Mouse (Mus musculus): Measurements from ENCODE around the gene Blnk. TPM values are rescaled to one million over a fixed set of nuclear protein-coding genes. Genes with fewer than 3 reads are reported as not detected.
A peak's percentile ranks its signal among the peaks of the same experiment; 100 is the strongest.

Gene Blnk
- total RNA-seq, 2 experiments from 2014 or later: 5.5 to 6.6 TPM

DNA sequence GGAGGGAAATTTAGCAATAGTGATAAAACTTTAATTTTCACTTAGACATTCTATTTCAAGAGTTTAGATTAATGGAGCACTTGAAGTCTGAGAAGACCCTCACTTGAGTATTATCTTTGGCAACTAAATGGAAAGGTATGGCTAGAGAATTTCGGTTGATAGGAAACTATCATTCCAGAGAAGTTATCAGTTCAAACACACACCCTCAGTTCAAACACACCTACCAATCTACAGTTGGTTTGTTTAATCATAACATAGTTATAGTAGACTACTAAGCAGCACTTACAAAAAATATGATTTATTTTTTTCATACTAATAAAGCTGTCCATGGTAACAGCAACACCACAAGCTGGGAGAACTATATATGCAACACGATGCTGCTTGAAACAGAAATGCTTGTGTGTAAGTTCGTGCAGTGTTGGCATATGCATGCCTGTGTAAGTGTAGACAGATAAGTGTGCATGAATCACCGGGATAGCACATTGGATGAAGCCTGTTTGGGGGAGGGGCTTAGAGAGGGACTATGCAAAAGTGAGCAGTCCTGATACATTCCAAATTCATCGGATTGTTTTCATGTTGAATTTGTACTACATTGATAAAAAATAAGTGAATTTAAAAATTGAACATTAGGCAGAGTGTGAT is 22.9 kb downstream of the Blnk start:
- no peak for DNase-seq (ENCODE audit: extremely low spot score in 1 of 2, low spot score in 1 of 2)

DNA sequence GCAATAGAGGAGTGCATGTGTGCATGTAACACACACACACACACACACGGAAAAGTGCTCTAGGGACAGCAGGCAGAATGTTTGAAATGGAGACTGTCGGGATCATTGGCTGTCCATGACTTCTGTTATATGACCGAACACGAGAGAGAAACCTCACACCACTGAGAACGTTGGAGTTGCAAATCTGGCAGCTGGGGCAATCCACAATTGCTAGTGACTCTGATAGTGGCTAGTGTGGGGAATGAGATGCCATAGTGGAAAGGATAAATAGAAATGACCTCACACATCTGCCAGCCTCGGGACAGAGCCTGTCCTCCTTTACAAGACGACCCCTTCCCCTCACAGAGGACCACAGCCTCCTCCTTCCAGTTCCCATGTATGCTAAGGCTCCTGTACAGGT is 23.6 kb downstream of the Blnk start:
- DNase-seq (ENCODE audit: extremely low spot score in 1 of 2, low spot score in 1 of 2): no peak

DNA sequence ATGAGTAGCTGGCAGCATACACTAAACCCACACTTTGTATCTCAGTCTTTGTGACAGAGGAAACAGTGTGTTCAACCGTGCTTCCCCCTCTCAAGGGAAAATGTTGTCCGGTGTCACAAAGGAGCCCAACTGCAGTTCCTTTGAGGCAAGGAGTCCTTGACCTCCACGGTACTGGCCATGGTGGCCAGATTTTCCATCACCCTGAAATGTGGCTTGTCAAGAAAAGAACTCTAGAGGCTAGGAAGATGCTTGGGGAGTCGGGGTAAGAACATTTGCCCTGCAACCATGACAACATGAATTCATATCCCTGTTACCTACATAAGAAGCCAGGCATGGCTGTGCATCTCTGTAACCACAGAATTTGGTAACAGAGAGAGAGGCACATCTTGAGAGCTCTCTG is 24.0 kb downstream of the Blnk start:
- no peak for DNase-seq (ENCODE audit: extremely low spot score in 1 of 2, low spot score in 1 of 2)

DNA sequence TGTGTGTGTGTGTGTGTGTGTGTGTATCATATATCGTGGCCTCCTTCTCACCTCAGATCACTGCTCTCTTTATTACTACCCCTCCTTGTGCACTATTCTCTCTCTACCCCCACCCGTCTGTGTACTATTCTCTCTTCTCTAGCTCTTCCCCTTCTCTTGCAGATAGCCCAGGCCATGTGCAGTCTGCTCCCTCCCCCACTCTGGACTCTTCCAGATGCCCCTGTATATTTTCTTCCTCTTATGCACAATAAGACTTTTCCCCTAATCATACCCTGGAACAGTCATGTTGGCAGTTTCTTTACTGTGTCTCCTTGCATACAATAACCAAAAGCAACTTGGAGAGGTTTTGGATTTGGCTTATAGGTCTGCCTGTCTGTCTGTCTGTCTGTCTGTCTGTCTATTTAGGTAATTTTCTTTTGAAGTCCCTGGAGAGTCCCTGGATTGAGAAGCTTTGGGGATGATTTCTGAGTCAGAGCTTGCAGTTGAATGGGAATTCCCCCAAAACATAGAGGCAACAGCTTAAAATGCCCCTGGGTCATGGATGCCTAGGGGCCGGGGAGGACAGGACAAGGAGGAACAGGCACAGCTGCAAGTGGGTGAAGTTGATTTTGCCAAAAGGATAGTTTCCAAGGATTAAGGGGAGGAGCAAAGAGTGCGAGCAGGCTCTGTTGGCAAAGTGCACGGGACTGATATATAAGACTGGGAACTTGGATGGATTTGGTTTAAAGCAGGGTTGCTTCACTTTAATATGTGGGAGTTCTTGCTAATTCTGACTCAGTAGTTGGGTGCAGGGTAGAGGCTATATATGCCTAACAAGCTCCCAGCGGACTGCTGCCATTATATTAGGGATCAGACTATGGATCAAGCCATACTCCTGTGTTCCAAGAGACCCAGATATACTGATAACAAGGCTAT is 29.1 kb downstream of the Blnk start:
- no peak for DNase-seq (ENCODE audit: extremely low spot score in 1 of 2, low spot score in 1 of 2)

DNA sequence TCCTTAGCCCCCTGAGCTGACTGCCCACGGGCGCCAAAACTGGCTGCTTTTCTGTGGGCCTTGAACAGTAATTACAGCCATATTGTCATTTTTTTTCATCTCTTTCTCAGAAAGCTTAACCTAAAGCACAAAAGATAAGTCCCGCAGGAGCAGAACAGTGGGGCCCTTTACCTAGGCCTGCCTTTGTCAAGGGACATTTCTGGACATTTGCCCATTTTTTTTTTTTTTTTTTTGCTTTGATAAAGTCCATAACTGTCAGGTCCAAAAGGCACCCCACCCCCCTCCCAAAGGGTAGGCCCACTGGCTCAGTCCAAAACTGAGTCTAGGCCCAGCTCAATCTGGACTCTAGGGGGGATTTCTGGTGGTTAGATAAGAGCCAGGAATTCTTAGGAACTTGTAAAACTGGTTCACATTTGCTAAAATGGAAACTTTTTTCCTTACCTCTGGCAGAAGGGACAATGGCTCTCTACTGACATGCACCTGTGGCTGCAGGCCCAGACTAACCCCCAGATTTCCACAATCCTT is 29.9 kb downstream of the Blnk start:
- no peak for DNase-seq (ENCODE audit: extremely low spot score in 1 of 2, low spot score in 1 of 2)

DNA sequence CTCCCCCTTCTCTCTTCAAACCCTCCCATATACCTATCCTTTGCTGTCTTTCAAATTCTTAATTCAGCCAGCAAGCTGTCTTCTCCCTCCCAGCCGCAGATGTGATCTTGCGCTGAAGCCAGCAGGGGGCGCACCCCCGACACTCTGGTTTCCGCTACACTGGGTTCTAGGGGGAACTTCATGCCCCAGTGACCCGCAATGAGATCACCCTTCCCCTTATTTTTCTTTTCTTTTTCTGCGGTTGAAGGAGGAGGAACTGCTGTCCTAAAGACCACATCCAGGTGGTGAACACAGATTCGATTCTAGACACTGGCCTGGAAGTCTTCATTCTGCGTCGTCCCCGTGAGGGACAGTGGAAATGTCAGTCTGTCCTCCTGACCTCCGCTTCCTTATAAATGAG is 31.3 kb downstream of the Blnk start:
- DNase-seq (ENCODE audit: extremely low spot score in 1 of 2, low spot score in 1 of 2): peak; percentile 44 to 71

DNA sequence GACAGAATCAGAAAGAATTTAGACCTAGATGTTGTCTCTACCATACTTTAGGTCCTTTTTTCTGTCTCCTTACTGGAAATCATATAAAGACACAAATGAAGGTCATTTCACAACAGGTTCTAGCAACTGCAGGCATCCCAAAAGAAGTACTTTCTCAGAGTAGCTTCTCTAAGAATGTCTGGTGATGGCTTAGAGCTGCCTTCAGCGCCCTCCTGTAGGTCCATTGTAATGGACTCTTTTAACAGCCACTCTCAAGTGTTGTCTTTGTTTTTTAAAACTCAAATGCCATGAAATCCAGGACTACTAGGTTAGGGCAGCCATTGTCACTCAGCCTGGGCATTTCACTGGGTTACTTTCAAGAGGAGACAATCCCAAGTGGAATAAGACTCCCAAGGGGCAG is 35.4 kb downstream of the Blnk start:
- DNase-seq (ENCODE audit: extremely low spot score in 1 of 2, low spot score in 1 of 2): no peak

DNA sequence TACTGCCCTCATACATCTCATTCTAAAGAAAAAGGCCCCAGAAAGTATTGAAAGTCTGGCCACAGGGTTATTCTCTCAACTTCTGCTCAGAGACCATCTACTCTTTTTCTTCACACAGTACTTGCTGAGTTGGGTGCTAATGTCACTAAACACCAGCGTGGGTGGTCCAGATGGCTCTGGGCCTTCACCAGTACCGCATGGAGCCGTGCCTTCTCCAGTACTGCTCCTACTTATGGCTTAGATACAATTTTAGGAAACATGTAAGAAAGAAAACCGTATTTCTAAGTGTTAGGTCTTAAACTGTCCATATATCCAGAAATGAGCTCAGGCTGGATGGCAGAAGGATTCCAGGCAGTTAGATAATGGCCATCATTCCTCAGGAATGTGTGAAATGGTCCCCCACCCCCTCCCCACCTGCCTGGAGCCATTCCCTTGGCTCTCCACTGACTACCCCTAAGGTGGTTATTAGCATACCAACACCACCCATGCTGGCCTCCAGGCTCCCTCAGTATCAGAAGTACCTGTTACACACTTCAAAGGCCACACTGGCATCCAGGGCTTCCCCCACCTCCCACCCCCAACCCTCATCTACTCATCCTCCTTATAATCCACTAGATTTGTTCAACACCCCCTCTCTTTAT is 47.3 kb downstream of the Blnk start:
- DNase-seq (ENCODE audit: extremely low spot score in 1 of 2, low spot score in 1 of 2): no peak

DNA sequence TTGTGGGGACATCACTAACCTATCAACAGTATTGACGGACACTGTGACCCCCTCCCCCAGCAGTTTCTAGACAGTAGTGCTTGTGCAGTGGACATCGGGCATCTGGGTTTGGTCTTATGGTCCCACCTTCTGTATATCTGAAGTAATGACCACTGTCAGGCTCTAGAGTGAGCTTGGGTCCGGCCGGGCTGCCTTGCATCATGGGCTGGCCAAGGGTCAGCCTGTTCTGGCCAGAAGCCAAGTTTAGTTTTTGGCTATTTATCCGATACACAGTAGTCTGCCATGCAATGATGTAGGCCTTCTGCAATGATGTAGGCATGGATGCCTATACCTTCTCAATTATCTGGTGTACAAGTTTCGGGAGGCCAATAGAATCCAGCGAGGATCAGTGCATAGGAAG is 50.8 kb downstream of the Blnk start:
- no peak for DNase-seq (ENCODE audit: extremely low spot score in 1 of 2, low spot score in 1 of 2)

DNA sequence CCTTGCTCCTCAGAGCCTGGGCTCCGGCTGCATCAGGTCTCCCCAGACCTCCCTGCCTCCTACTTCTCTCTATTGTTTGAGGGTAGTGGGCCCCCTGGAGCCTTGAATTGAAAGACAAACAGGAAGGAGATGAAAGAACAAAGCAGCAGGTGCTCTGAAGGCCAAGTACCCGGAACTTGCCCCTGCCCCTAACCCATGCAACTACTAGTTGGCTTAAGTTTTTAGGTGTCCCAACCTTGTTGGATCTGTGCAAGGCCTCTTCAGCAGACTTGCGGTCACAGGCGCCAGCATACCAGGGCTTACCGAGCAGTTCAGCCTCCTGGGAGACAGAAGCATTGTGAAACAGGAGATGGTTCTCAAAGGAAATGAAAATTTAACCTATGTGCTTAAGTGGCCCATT is 58.3 kb downstream of the Blnk start:
- no peak for DNase-seq (ENCODE audit: extremely low spot score in 1 of 2, low spot score in 1 of 2)

DNA sequence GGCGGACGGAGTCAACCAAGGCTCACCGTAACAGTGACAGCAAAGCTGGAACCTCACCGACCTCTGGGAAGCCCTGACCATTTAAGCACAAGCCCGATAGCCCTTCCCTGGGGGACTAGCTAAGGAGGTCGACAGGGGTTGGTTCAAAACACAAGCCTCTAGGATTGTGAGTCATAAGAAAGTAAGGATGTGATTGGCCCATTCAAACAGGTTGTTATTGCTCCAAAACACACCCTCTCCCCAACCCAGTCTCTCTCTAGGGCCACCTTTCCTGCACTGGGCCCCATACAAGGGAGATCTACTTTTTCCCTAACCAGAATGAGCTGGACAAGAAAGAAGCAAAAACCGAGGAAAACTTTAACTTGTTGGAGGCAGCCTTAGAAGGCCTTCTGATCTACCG is 59.0 kb downstream of the Blnk start:
- no peak for DNase-seq (ENCODE audit: extremely low spot score in 1 of 2, low spot score in 1 of 2)

DNA sequence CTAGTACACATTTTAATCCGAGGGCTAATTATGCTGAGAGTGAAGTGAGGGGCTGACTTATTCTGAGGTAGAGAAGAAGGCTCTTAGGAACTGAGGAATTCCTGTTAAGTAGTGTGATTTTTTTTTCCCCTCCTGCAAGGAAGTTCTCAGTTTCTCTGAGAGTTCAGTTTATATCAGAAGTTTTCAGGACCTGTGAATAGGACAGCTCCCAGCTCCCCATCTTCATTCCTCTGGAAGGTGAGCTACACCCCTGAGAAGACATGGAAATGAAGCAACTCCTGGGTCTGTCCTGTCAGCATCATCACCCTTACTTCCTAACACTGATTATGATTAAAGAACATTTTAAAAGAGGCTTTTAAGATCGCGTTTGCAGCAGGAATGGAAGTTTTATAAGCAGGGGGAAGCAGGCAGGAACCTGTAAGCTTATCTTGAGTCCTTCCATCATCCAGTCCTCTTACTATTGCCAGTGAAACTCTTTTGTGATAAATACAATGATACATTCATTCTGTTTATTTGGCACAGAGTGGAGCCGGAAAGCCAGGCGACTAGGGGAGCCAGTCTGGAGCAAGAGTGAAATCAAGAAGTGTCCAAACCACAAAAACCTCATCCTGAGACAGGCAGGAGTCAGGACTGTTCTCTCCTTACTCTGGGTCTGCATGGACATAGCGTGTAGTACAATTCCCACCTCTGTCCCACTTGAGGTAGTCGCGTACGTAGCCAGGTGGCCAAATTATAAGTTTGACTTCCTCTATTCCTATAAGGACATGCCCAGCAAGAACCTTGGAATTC is 62.6 kb downstream of the Blnk start:
- DNase-seq (ENCODE audit: extremely low spot score in 1 of 2, low spot score in 1 of 2): no peak

DNA sequence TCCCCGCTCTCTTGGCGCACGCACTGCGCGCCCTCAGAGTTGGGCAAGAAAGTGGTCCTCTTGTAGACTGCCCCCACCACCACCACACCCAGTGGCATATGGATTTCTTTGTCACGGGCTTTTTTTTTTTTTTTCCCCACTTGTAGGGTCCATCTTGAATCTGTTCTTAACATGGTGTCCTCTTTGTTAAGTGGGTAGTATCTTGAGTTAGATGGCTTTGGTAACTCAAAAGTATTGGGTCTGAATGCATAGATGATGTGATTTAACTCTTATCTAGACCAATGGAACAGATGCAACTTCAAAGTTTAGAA is 99.0 kb downstream of the Blnk start:
- no peak for DNase-seq (ENCODE audit: extremely low spot score in 1 of 2, low spot score in 1 of 2)

DNA sequence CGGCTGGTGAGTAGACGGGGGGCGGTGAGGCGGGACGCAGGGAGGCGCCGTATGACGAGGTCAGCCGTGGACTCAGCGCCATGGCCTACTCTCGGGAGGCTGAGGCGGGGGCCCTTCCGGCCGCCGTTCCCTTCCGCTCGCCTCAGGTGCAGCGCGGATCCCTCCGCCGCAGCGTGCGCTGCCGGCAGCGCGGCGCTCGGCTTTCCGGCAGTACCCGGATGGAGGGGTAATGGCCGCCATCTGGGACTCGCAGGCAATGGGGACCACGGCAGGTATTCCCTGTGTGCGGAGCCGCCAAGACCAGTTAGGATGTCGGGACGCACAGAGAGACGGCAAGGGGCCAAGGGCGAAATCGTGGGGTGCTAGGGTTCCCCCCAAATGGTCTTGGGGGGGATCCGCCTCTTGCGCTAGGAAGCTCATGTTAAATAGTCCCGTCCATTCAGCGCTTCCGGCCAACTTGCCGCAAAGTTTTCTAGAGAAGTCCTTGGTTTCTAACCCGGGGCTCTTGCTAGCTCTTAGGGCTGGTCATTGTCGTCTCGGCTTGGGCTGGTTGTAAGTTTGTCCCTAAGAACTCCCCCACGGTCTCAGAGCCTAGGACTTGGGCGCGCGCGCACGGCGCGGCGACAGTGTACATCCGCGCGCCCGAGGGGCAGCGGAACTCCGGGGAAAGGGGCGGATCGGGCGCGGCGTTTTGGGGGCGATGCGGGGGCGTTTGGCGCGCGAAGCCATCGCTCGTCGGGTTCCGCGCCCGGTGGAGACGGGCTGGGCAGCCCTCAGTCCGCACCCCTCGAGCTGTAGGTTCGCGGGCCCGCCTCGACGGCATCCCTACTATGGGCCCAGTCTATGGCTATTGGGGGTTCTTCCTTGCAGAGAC is 99.6 kb downstream of the Blnk start, which contains the start of gene Zfp518a:
TSS of gene Zfp518a (plus strand) at position 187 of the 874 bp plus-strand sequence.
- DNase-seq (ENCODE audit: extremely low spot score in 1 of 2, low spot score in 1 of 2): peak; percentile 77 to 95

DNA sequence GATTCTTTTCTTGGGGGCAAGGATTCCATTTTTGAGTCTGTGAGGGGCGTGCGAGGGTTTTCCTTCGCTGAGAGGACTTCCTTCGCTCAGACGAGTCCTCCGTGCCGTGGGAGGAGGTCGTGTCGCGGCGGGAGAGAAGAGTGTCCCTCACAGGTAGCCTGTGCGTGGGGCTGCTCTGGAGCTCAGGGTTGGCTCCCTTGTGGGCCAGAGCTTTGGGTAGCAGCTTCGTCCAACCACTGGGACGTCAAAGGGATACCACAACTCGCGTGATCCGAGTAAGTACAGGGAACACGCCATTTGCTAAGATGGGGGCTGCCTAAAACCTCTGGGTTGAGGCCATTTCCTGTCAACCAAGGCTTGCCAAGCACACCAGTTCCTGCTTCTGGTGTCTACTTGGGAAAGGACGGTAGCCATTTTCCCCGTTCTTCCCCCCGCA is 100.2 kb downstream of the Blnk start:
- DNase-seq (ENCODE audit: extremely low spot score in 1 of 2, low spot score in 1 of 2): no peak

DNA sequence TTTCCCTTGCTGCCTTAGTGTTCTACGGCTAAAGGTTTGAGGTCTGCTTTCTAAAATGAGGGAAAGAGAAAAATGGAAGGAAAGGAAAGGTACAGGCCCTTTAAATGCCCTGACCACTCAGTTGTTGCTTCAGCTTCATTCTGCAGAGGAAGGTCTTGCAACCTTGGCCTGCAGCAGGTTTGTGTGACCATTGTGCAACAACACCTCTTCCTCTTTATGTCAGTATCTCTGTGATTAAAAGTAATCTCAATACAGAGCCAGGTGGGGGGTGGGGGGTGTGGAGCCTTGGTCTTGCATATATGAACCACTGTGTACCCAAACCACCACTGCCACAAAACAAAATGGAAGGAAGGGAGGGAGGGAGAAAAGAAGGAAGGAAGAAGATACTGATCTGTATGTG is 105.4 kb downstream of the Blnk start:
- no peak for DNase-seq (ENCODE audit: extremely low spot score in 1 of 2, low spot score in 1 of 2)

DNA sequence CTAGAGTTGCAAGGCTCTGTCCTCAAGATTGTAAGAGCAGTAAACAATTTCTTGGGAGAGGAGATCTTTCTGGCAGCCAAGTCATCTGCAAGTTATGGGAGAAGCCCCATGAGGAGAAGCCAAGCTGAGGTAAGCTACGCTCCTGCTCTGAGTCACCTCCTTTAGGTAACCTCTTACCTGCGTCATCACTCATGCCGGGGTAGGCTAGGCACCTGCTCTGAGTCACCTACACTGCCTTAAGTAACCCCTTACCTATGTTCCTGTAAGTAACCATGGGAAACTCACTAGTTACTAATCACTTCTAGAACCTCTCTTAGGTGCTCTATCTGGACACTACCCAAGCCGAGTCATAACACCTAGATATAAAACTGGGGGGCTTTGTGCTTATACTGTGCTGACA is 112.6 kb downstream of the Blnk start:
- no peak for DNase-seq (ENCODE audit: extremely low spot score in 1 of 2, low spot score in 1 of 2)

All from layer of hippocampus, postnatal 25 days (tissue).